Mouse (Mus musculus): ENCODE measurements around the gene Pdss2. TPM values are rescaled to one million over a fixed set of nuclear protein-coding genes. Genes with fewer than 3 reads are reported as not detected.
A peak's percentile ranks its signal among the peaks of the same experiment; 100 is the strongest.

The Pdss2 gene
- polyA plus RNA-seq (2016; fragmentation: Nextera tagmentation; extraction: Ambion mirVana), result 14.5 and 14.8 TPM in 2 replicates

DNA sequence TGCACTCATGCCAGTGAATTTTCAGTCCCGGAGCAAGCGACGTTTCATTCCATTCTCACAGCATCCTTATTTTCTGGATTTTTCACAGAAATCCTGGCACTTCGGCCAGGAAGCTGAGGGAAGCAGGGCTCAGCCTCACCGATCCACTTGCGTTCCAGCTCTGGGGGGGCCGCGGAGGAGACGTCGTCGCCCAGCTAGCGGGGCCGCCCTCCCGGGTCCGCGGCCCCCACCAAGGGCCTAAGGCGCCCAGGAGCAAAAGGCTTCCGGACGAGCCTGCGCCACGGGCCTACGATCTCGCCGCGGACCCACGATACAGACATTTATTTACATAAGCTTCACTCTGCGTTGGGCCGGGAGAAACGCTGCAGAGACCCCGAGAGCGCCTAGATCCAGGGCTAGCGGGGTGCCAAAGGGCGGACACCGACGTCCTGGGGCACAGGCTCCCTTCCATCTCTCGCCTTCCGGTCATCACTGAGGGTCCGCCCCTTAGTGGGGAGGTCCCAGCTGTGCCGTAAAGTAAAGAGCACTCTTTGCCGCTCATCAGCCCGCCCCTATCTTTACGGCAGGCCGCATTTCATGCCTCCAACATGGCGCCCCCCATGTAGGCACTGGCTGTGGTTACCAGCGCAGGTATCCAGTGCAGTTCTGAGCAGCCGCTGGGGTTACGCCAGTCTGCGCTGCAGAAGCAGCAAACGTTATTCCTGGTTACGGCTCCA lies at the start of gene Pdss2:
TSS of gene Pdss2 (plus strand) at position 577 of the 716 bp plus-strand sequence.
- H3K36me3 ChIP-seq, result 0 out of 2 replicates have a peak, but pooled peaks cover 2% of the 10 kb centered on the region
- DNase-seq (ENCODE audit: low spot score), result peak; percentile 95
- peak within 1 kb of the TSS; percentile 95 for H3K27ac ChIP-seq
- no peaks in the 10 kb centered on the region for H3K9me3 ChIP-seq (replicated peaks)
- under 1% methylated on average over 50 of the region's 50 CpGs for WGBS
- peak within 1 kb of the TSS; percentile 82 for H3K4me3 ChIP-seq
- peaks cover 11% of the 10 kb centered on the region for H3K4me1 ChIP-seq
- H3K27me3 ChIP-seq (ENCODE audit: low read depth, poor library complexity, severe bottlenecking), result no peaks in the 10 kb centered on the region

DNA sequence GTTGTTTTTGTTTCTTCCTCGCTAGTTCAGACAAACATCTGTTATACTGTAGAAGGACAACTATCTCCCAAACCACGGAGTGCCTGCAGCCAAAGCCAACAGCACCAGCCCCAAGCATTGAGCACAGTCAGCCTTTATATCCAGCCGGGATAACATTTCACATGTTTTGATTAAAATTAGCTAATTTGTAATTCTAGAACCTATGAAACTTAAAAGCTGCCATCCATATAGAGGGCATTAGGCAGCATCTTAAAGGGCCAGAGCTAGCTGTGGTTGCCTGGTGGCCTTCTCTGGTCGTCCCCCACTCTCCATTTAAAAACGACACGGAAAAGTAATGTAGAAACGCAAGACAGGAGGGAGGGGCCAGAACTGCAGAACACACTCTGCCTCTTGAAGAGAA lies 49.2 kb upstream of the Pdss2 start:
- no peak overlapping the region for H3K27ac ChIP-seq
- 3% methylated on average over 7 of the region's 7 CpGs for WGBS
- H3K27me3 ChIP-seq (ENCODE audit: low read depth, poor library complexity, severe bottlenecking), result peaks cover 49% of the 10 kb centered on the region
- peaks cover 60% of the 10 kb centered on the region for H3K4me1 ChIP-seq
- no peaks in the 10 kb centered on the region for H3K36me3 ChIP-seq
- no peaks in the 10 kb centered on the region for H3K9me3 ChIP-seq (replicated peaks)
- H3K4me3 ChIP-seq, result peak overlapping the region; percentile 81
- DNase-seq (ENCODE audit: low spot score), result no peak

GRCm38 (mm10) chr10:43172554-43172953 lies 48.7 kb upstream of the Pdss2 start:
- H3K9me3 ChIP-seq (replicated peaks), result no peaks in the 10 kb centered on the region
- H3K36me3 ChIP-seq, result no peaks in the 10 kb centered on the region
- peaks cover 54% of the 10 kb centered on the region for H3K27me3 ChIP-seq (ENCODE audit: low read depth, poor library complexity, severe bottlenecking)
- no peak for DNase-seq (ENCODE audit: low spot score)
- H3K4me3 ChIP-seq, result peak overlapping the region; percentile 81
- 6% methylated on average over 8 of the region's 8 CpGs for WGBS
- peaks cover 56% of the 10 kb centered on the region for H3K4me1 ChIP-seq
- H3K27ac ChIP-seq, result no peak overlapping the region

- Histone ChIP-seq H3K4me1 (peaks cover 50% of the 10 kb centered on the region), H3K4me3 (peak overlapping the region; percentile 81), H3K27me3 (ENCODE audit: low read depth, poor library complexity, severe bottlenecking) (peaks cover 61% of the 10 kb centered on the region), H3K27ac (peak overlapping the region; percentile 90), H3K36me3 (no peaks in the 10 kb centered on the region), H3K9me3 (replicated peaks) (no peaks in the 10 kb centered on the region)
- DNase-seq (ENCODE audit: low spot score), result peak; percentile 82
- under 1% methylated on average over 53 of the region's 53 CpGs for WGBS
Observed at GRCm38 (mm10) chr10:43173141-43173827, 48.0 kb upstream of the Pdss2 start.

GRCm38 (mm10) chr10:43173828-43174325 lies 47.4 kb upstream of the Pdss2 start:
- Histone ChIP-seq H3K27me3 (ENCODE audit: low read depth, poor library complexity, severe bottlenecking) (peaks cover 65% of the 10 kb centered on the region), H3K4me3 (peak overlapping the region; percentile 81), H3K4me1 (peaks cover 49% of the 10 kb centered on the region), H3K9me3 (replicated peaks) (no peaks in the 10 kb centered on the region), H3K36me3 (no peaks in the 10 kb centered on the region), H3K27ac (peak overlapping the region; percentile 90)
- under 1% methylated on average over 38 of the region's 38 CpGs for WGBS
- DNase-seq (ENCODE audit: low spot score), result peak; percentile 69

DNA sequence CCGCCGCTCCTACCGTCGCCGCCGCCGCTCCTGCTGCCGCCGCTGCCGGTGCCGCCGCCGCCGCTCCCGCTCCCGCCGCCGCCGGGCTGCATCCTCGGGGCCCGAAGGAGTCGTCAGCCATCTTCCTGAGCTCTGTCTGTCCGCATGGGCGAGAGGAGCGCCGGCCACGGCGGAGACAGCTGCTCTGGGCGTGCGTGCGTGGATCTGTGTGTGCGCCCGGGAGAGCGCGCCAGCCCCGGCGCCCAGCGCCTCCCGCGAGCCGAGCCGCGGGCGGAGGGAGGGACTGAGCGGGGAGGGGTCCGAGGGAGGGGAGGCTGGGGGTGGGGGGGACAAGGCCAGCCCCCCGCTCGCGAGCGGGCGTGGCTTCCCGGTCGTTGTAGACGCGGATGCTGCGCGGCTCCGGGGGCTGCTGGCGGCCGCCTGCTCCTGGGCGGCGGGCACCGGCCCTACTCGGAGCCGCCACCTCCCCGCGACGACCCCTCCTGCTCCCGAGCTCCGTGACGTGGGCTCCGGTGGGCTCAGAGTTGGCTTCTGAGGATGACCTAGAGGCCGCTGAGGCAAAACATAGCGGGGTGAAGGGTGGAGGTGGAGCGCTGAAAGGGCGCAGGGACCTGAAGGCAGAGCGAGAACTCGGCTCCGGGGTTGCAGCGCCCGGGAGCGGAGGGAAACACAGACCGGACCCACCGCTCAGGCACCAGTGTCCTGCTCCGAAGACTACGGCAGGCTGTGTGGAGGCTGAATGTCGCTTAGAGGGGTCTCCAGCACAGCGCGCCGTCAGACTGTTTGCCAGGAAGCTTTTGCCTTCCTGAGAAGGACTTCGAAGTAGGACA lies 46.7 kb upstream of the Pdss2 start, which contains the start of the genes Sobp and 9030612E09Rik:
TSS of gene Sobp (minus strand) at position 205 of the 830 bp plus-strand sequence.
TSS of gene 9030612E09Rik (plus strand) at position 379 of the 830 bp plus-strand sequence.
- peak within 1 kb of the TSS; percentile 81 for H3K4me3 ChIP-seq
- H3K27ac ChIP-seq, result peak within 1 kb of the TSS; percentile 90
- peaks cover 46% of the 10 kb centered on the region for H3K4me1 ChIP-seq
- under 1% methylated on average over 84 of the region's 91 CpGs for WGBS
- DNase-seq (ENCODE audit: low spot score), result peak; percentile 80
- no peaks in the 10 kb centered on the region for H3K9me3 ChIP-seq (replicated peaks)
- H3K27me3 ChIP-seq (ENCODE audit: low read depth, poor library complexity, severe bottlenecking), result peaks cover 65% of the 10 kb centered on the region
- H3K36me3 ChIP-seq, result no peaks in the 10 kb centered on the region

DNA sequence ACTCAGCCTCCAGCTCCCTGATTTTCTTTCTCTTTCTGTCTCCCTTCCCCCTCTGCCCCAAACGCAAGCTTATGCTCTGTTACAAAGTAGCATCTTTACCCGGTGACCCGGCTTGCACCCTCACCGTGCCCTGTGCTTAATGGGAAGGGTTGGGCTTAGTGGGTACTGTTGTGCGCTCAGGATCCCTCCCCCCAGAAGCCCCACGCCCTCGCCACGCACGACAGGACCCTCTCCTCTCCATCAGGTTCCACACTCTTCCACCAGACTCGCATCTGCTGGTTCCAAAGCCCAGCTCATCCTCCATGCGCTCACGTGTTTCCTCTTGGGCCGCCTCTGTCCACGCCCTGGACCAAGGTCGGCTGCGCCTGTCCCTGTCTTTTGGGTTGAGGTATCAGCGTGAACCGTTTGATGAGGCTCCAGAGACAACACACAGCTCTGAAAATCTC lies 46.1 kb upstream of the Pdss2 start:
- no peaks in the 10 kb centered on the region for H3K36me3 ChIP-seq
- H3K4me3 ChIP-seq, result peak overlapping the region; percentile 81
- under 1% methylated on average over 18 of the region's 18 CpGs for WGBS
- peak overlapping the region; percentile 90 for H3K27ac ChIP-seq
- H3K9me3 ChIP-seq (replicated peaks), result no peaks in the 10 kb centered on the region
- no peak for DNase-seq (ENCODE audit: low spot score)
- peaks cover 46% of the 10 kb centered on the region for H3K4me1 ChIP-seq
- peaks cover 65% of the 10 kb centered on the region for H3K27me3 ChIP-seq (ENCODE audit: low read depth, poor library complexity, severe bottlenecking)

- no peaks in the 10 kb centered on the region for H3K36me3 ChIP-seq
- no peak overlapping the region for H3K27ac ChIP-seq
- WGBS, result 76% methylated on average over 5 of the region's 5 CpGs
- no peak for DNase-seq (ENCODE audit: low spot score)
- no peak overlapping the region for H3K4me3 ChIP-seq
- H3K27me3 ChIP-seq (ENCODE audit: low read depth, poor library complexity, severe bottlenecking), result peaks cover 43% of the 10 kb centered on the region
- no peaks in the 10 kb centered on the region for H3K9me3 ChIP-seq (replicated peaks)
- peaks cover 2% of the 10 kb centered on the region for H3K4me1 ChIP-seq
Observed at GRCm38 (mm10) chr10:43180313-43180912, 40.9 kb upstream of the Pdss2 start.

DNA sequence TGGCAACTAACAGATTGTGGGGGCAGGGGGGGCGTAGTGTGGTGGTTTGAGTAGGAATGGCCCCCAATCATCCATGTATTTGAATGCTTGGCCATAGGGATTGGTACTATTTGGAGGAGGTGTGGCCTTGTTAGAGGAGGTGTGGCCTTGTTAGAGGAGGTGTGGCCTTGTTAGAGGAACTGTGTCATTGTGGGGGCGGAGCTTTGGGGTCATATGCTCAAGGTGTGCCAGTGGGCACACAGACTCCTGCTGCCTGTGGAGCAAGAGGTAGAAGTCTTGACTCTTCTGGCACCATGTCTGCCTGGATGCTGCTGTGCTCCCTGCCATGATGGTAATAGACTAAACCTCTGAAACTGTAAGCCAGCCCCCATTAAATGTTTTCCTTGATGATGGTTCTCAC lies 21.1 kb upstream of the Pdss2 start:
- 93% methylated on average over 2 of the region's 2 CpGs for WGBS
- Histone ChIP-seq H3K36me3 (no peaks in the 10 kb centered on the region), H3K27me3 (ENCODE audit: low read depth, poor library complexity, severe bottlenecking) (no peaks in the 10 kb centered on the region), H3K27ac (no peak overlapping the region), H3K4me1 (no peaks in the 10 kb centered on the region), H3K9me3 (replicated peaks) (no peaks in the 10 kb centered on the region), H3K4me3 (no peak overlapping the region)
- no peak for DNase-seq (ENCODE audit: low spot score)

- H3K4me1 ChIP-seq, result no peaks in the 10 kb centered on the region
- no peak for DNase-seq (ENCODE audit: low spot score)
- H3K4me3 ChIP-seq, result no peak overlapping the region
- WGBS, result 84% methylated on average over 3 of the region's 3 CpGs
- H3K36me3 ChIP-seq, result no peaks in the 10 kb centered on the region
- H3K9me3 ChIP-seq (replicated peaks), result no peaks in the 10 kb centered on the region
- no peaks in the 10 kb centered on the region for H3K27me3 ChIP-seq (ENCODE audit: low read depth, poor library complexity, severe bottlenecking)
- no peak overlapping the region for H3K27ac ChIP-seq
Observed at GRCm38 (mm10) chr10:43203865-43204264, 17.4 kb upstream of the Pdss2 start.

DNA sequence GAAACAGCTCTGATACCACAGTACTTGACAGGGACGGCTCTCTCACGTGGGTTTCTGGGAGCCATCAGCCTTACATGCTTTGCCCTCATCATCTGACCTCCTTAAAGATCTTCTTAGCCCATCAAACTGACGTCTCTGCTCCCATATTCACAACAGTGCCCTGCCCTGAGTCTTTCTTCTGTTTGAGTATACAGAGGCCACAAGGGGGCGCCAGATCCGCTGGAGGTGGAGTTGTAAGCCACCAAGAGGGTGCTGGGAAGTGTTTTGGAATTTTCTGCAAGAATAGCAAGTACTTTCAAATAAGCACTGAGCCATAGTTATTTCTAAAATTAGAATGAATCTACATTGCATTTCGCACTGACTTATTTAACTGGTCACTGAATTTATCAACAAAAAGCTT lies 9.4 kb upstream of the Pdss2 start:
- peak; percentile 53 for DNase-seq (ENCODE audit: low spot score)

GRCm38 (mm10) chr10:43217361-43217900 lies 3.9 kb upstream of the Pdss2 start:
- DNase-seq (ENCODE audit: low spot score), result no peak
- Histone ChIP-seq H3K27me3 (ENCODE audit: low read depth, poor library complexity, severe bottlenecking) (no peaks in the 10 kb centered on the region), H3K27ac (no peak overlapping the region), H3K4me1 (peaks cover 10% of the 10 kb centered on the region), H3K4me3 (no peak overlapping the region), H3K9me3 (replicated peaks) (no peaks in the 10 kb centered on the region), H3K36me3 (no peaks in the 10 kb centered on the region)
- 93% methylated on average over 13 of the region's 13 CpGs for WGBS

More for the DNA sequence above, 9.4 kb upstream of the Pdss2 start:
- WGBS, result 30% methylated on average over 6 of the region's 6 CpGs
- Histone ChIP-seq H3K4me1 (no peaks in the 10 kb centered on the region), H3K27me3 (ENCODE audit: low read depth, poor library complexity, severe bottlenecking) (no peaks in the 10 kb centered on the region), H3K27ac (no peak overlapping the region), H3K9me3 (replicated peaks) (no peaks in the 10 kb centered on the region), H3K4me3 (no peak overlapping the region), H3K36me3 (no peaks in the 10 kb centered on the region)
